Mouse (Mus musculus): ENCODE measurements around the gene Xpo6. TPM values are rescaled to one million over a fixed set of nuclear protein-coding genes. Genes with fewer than 3 reads are reported as not detected.
A peak's percentile ranks its signal among the peaks of the same experiment; 100 is the strongest.

Gene Xpo6
- polyA plus RNA-seq, 1 experiment, result 65.0 TPM

- H3K4me3 ChIP-seq (ENCODE audit: insufficient read depth, poor library complexity, severe bottlenecking), result no peak overlapping the region
- no peak for TF ChIP-seq CTCF (IDR thresholded peaks at IDR 0.05; ENCODE audit: control insufficient read depth, insufficient read depth, insufficient read length)
- no peaks in the 10 kb centered on the region for H3K79me2 ChIP-seq (ENCODE audit: control insufficient read depth, insufficient read depth)
- no peak overlapping the region for H3ac ChIP-seq (ENCODE audit: control insufficient read depth, insufficient read length, low read depth)
- no peaks in the 10 kb centered on the region for H3K36me3 ChIP-seq (ENCODE audit: control insufficient read depth, insufficient read depth)
- H3K27me3 ChIP-seq (ENCODE audit: control insufficient read depth, insufficient read depth, insufficient read length), result peaks cover 15% of the 10 kb centered on the region
- no peaks in the 10 kb centered on the region for H3K79me3 ChIP-seq (ENCODE audit: low read depth)
Observed at GRCm38 (mm10) chr7:126216867-126217266, 16.6 kb upstream of the Xpo6 start.

- H3K4me3 ChIP-seq (ENCODE audit: insufficient read depth, poor library complexity, severe bottlenecking), result no peak overlapping the region
- TF ChIP-seq MAX (IDR thresholded peaks at IDR 0.05) (no peak), CEBPB (IDR thresholded peaks at IDR 0.05; ENCODE audit: low read depth) (no peak), FOSL1 (IDR thresholded peaks at IDR 0.05; ENCODE audit: insufficient read depth, low read length, poor library complexity, severe bottlenecking) (no peak), CTCF (IDR thresholded peaks at IDR 0.05; ENCODE audit: control insufficient read depth, insufficient read depth, insufficient read length) (no peak), USF1 (IDR thresholded peaks at IDR 0.05; ENCODE audit: low read depth) (no peak), MYOD1 (IDR thresholded peaks at IDR 0.05; ENCODE audit: control insufficient read depth, insufficient read length, low read depth) (no peak), MYOG (IDR thresholded peaks at IDR 0.05; ENCODE audit: control insufficient read depth, extremely low read depth, insufficient read length) (no peak)
- no peak overlapping the region for H3ac ChIP-seq (ENCODE audit: control insufficient read depth, insufficient read length, low read depth)
- H3K79me3 ChIP-seq (ENCODE audit: low read depth), result no peaks in the 10 kb centered on the region
- H3K36me3 ChIP-seq (ENCODE audit: control insufficient read depth, insufficient read depth), result no peaks in the 10 kb centered on the region
- H3K79me2 ChIP-seq (ENCODE audit: control insufficient read depth, insufficient read depth), result no peaks in the 10 kb centered on the region
- H3K27me3 ChIP-seq (ENCODE audit: control insufficient read depth, insufficient read depth, insufficient read length), result peaks cover 25% of the 10 kb centered on the region
Observed at GRCm38 (mm10) chr7:126210856-126211255, 10.6 kb upstream of the Xpo6 start.

GRCm38 (mm10) chr7:126200997-126201345 is 670 bp upstream of the Xpo6 start:
- TF ChIP-seq MYOD1 (IDR thresholded peaks at IDR 0.05; ENCODE audit: control insufficient read depth, insufficient read length, low read depth) (no peak), USF1 (IDR thresholded peaks at IDR 0.05; ENCODE audit: low read depth) (no peak), CEBPB (IDR thresholded peaks at IDR 0.05; ENCODE audit: low read depth) (no peak), CTCF (IDR thresholded peaks at IDR 0.05; ENCODE audit: control insufficient read depth, insufficient read depth, insufficient read length) (no peak), FOSL1 (IDR thresholded peaks at IDR 0.05; ENCODE audit: insufficient read depth, low read length, poor library complexity, severe bottlenecking) (no peak), MAX (IDR thresholded peaks at IDR 0.05) (no peak), MYOG (IDR thresholded peaks at IDR 0.05; ENCODE audit: control insufficient read depth, extremely low read depth, insufficient read length) (no peak)
- Histone ChIP-seq H3ac (ENCODE audit: control insufficient read depth, insufficient read length, low read depth) (no peak overlapping the region), H3K79me3 (ENCODE audit: low read depth) (peaks cover 36% of the 10 kb centered on the region), H3K36me3 (ENCODE audit: control insufficient read depth, insufficient read depth) (no peaks in the 10 kb centered on the region), H3K27me3 (ENCODE audit: control insufficient read depth, insufficient read depth, insufficient read length) (peaks cover 3% of the 10 kb centered on the region), H3K4me3 (ENCODE audit: insufficient read depth, poor library complexity, severe bottlenecking) (peak overlapping the region; percentile 82), H3K79me2 (ENCODE audit: control insufficient read depth, insufficient read depth) (peaks cover 42% of the 10 kb centered on the region)

- Histone ChIP-seq H3K79me3 (ENCODE audit: low read depth) (peaks cover 48% of the 10 kb centered on the region), H3K4me3 (ENCODE audit: insufficient read depth, poor library complexity, severe bottlenecking) (peak overlapping the region; percentile 82), H3K27me3 (ENCODE audit: control insufficient read depth, insufficient read depth, insufficient read length) (no peaks in the 10 kb centered on the region), H3K79me2 (ENCODE audit: control insufficient read depth, insufficient read depth) (peaks cover 55% of the 10 kb centered on the region), H3K36me3 (ENCODE audit: control insufficient read depth, insufficient read depth) (no peaks in the 10 kb centered on the region), H3ac (ENCODE audit: control insufficient read depth, insufficient read length, low read depth) (peak overlapping the region; percentile 98)
- TF ChIP-seq MAX (IDR thresholded peaks at IDR 0.05), result no peak
- peak; percentile 10 for TF ChIP-seq MYOD1 (IDR thresholded peaks at IDR 0.05; ENCODE audit: control insufficient read depth, insufficient read length, low read depth)
Observed at GRCm38 (mm10) chr7:126199691-126200102, 604 bp downstream of the Xpo6 start.

- Histone ChIP-seq H3ac (ENCODE audit: control insufficient read depth, insufficient read length, low read depth) (peak overlapping the region; percentile 18), H3K4me3 (ENCODE audit: insufficient read depth, poor library complexity, severe bottlenecking) (peak overlapping the region; percentile 82)
Observed at GRCm38 (mm10) chr7:126198926-126199325, 1.4 kb downstream of the Xpo6 start.

GRCm38 (mm10) chr7:126194175-126194574 is 6.1 kb downstream of the Xpo6 start:
- Histone ChIP-seq H3ac (ENCODE audit: control insufficient read depth, insufficient read length, low read depth) (no peak overlapping the region), H3K36me3 (ENCODE audit: control insufficient read depth, insufficient read depth) (no peaks in the 10 kb centered on the region)
- TF ChIP-seq CEBPB (IDR thresholded peaks at IDR 0.05; ENCODE audit: low read depth), result no peak
- no peak for TF ChIP-seq MAX (IDR thresholded peaks at IDR 0.05)
- TF ChIP-seq MYOD1 (IDR thresholded peaks at IDR 0.05; ENCODE audit: control insufficient read depth, insufficient read length, low read depth), result no peak
- no peak for TF ChIP-seq FOSL1 (IDR thresholded peaks at IDR 0.05; ENCODE audit: insufficient read depth, low read length, poor library complexity, severe bottlenecking)
- no peak for TF ChIP-seq USF1 (IDR thresholded peaks at IDR 0.05; ENCODE audit: low read depth)
- no peak for TF ChIP-seq CTCF (IDR thresholded peaks at IDR 0.05; ENCODE audit: control insufficient read depth, insufficient read depth, insufficient read length)
- no peak for TF ChIP-seq MYOG (IDR thresholded peaks at IDR 0.05; ENCODE audit: control insufficient read depth, extremely low read depth, insufficient read length)

More at GRCm38 (mm10) chr7:126198926-126199325, 1.4 kb downstream of the Xpo6 start:
- H3K27me3 ChIP-seq (ENCODE audit: control insufficient read depth, insufficient read depth, insufficient read length), result no peaks in the 10 kb centered on the region
- TF ChIP-seq MYOG (IDR thresholded peaks at IDR 0.05; ENCODE audit: control insufficient read depth, extremely low read depth, insufficient read length), result no peak
- no peak for TF ChIP-seq MAX (IDR thresholded peaks at IDR 0.05)
- no peak for TF ChIP-seq MYOD1 (IDR thresholded peaks at IDR 0.05; ENCODE audit: control insufficient read depth, insufficient read length, low read depth)
- TF ChIP-seq FOSL1 (IDR thresholded peaks at IDR 0.05; ENCODE audit: insufficient read depth, low read length, poor library complexity, severe bottlenecking), result no peak
- no peak for TF ChIP-seq USF1 (IDR thresholded peaks at IDR 0.05; ENCODE audit: low read depth)
- TF ChIP-seq CTCF (IDR thresholded peaks at IDR 0.05; ENCODE audit: control insufficient read depth, insufficient read depth, insufficient read length), result no peak
- TF ChIP-seq CEBPB (IDR thresholded peaks at IDR 0.05; ENCODE audit: low read depth), result no peak
- H3K79me2 ChIP-seq (ENCODE audit: control insufficient read depth, insufficient read depth), result peaks cover 63% of the 10 kb centered on the region
- H3K79me3 ChIP-seq (ENCODE audit: low read depth), result peaks cover 55% of the 10 kb centered on the region
- no peaks in the 10 kb centered on the region for H3K36me3 ChIP-seq (ENCODE audit: control insufficient read depth, insufficient read depth)

More at GRCm38 (mm10) chr7:126194175-126194574, 6.1 kb downstream of the Xpo6 start:
- H3K27me3 ChIP-seq (ENCODE audit: control insufficient read depth, insufficient read depth, insufficient read length), result no peaks in the 10 kb centered on the region
- peaks cover 91% of the 10 kb centered on the region for H3K79me3 ChIP-seq (ENCODE audit: low read depth)
- H3K4me3 ChIP-seq (ENCODE audit: insufficient read depth, poor library complexity, severe bottlenecking), result no peak overlapping the region
- H3K79me2 ChIP-seq (ENCODE audit: control insufficient read depth, insufficient read depth), result peaks cover 100% of the 10 kb centered on the region

Measured in C2C12 (cell line).